Mouse (Mus musculus) forebrain, embryonic 13.5 days (tissue): ENCODE measurements around the gene Gm9913. TPM values are rescaled to one million over a fixed set of nuclear protein-coding genes. Genes with fewer than 3 reads are reported as not detected.

Experiments
- ATAC-seq: fragments of 200-750 bp; cut with Nextera tagmentation; 2 replicates; pipeline ENCODE4 v1.8.0; 2017
- H3K27ac ChIP-seq: fragments of 300-500 bp; sonication (generic); 2 replicates; pipeline ENCODE4 v1.5.1; 2015; ENCODE audit warnings: inconsistent platforms, mild to moderate bottlenecking, moderate library complexity
- H3K27me3 ChIP-seq: fragments of 300-500 bp; sonication (generic); 2 replicates; pipeline ENCODE4 v1.6.1; 2015; ENCODE audit warnings: mild to moderate bottlenecking, inconsistent platforms
- H3K36me3 ChIP-seq: fragments of 300-500 bp; sonication (generic); 2 replicates; pipeline ENCODE4 v1.6.1; 2015; ENCODE audit warnings: mild to moderate bottlenecking, inconsistent platforms; ENCODE audit not compliant: poor library complexity, severe bottlenecking
- H3K4me1 ChIP-seq: fragments of 300-500 bp; sonication (generic); 2 replicates; pipeline ENCODE4 v1.6.1; 2015; ENCODE audit warnings: inconsistent platforms
- H3K4me2 ChIP-seq: fragments of 300-500 bp; sonication (generic); 2 replicates; pipeline ENCODE4 v1.6.1; 2015; ENCODE audit warnings: inconsistent platforms, mild to moderate bottlenecking, moderate library complexity
- H3K4me3 ChIP-seq: fragments of 300-500 bp; sonication (generic); 2 replicates; pipeline ENCODE4 v1.5.1; 2015; ENCODE audit warnings: mild to moderate bottlenecking, inconsistent platforms
- H3K9ac ChIP-seq: fragments of 300-500 bp; sonication (generic); 2 replicates; pipeline ENCODE4 v1.6.1; 2015; ENCODE audit warnings: mild to moderate bottlenecking, inconsistent platforms
- H3K9me3 ChIP-seq: fragments of 300-500 bp; sonication (generic); replicated peaks from 2 replicates; pipeline ENCODE4 v1.6.1; 2016; ENCODE audit warnings: inconsistent platforms
- WGBS: fragments of 180-500 bp; shearing (Covaris S2); methylation state at CpG from one replicate; pipeline ENCODE4 v1.1.7; 2015; 5-methylcytosine and 5-hydroxymethylcytosine counted together
- polyA plus RNA-seq: library from polyadenylated mRNA; unstranded; fragments of >200 nt; fragmentation: Nextera tagmentation; extraction: Ambion mirVana; gene quantifications from 2 replicates; pipeline ENCODE4 v1.2.1, GENCODE M21; 2015

Gene Gm9913
- polyA plus RNA-seq, 1 experiment from 2014 or later: not detected

DNA sequence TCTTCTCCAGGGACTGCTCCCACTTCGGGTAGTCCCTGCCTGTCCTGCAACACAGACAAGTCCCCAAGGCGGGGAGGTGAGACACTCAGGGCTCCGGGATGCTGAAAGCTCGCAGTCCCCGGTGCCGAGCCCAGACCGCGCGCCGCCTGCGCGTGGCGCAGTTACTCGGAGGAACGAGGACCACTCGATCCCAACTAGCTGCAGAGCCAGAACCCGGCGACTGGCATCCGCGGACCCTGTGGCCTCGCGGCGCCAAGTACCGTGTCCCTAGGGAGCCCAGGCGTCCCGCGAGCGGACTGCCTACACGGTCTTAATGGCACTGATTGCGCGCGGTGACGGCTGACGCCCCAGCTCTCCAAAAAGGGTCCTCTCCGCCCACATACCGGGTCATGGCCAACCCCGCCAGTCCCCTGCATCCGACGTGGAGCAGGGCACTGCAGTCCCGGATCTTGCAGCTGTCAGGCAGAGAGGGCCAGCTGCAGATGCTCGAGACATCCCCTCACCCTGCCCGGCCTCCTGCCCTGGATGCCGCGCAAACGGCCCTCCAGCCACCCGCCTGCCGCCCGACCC lies 942 bp downstream of the Gm9913 start:
- Histone ChIP-seq H3K4me2 (peak overlapping the region; percentile 98), H3K9ac (peak overlapping the region; percentile 78), H3K9me3 (no peaks in the 10 kb centered on the region), H3K27me3 (peaks cover 9% of the 10 kb centered on the region; the same call in 1 of the 2 replicates), H3K4me1 (peaks cover 16% of the 10 kb centered on the region), H3K27ac (peak overlapping the region; percentile 75), H3K36me3 (no peaks in the 10 kb centered on the region), H3K4me3 (peak overlapping the region; percentile 70)
- WGBS: under 1% methylated on average over 48 of the region's 48 CpGs
- peak; percentile 84 for ATAC-seq

DNA sequence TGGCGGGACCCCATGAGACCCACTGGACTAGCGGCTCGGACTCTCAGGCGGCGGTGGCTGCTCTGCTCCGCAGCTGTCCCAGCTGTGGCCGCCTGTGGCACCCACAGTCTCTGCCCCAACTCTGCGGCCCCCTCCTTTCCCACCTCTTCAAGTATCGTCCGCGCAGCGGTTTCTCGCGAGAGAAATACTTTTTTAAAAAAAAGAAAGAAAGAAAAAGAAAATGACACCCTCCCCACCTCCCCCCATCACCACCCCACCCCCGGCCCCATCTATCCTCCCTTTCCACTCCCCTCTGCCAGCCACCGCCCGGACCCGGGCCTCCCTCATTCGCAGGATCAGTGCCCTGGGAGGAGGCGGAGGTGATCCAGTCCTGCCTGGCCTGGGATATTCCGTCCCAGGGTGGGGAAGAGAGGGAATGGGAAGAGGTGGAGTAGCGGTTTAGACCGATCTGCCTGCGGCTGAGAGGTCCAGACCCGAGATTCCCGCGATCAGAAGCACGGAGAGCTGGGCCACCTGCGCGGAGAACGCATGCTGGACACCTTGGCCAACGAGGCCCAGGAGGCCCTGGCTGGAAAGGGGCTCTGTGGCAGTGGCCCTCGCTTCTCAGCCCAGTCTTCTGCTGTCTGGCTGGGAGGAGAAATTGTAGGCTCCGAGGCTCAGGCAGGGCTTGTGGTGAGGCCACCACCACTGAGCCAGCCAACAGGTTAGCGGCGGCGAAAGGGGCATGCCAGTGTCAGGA lies 1.6 kb downstream of the Gm9913 start:
- WGBS: 1% methylated on average over 36 of the region's 37 CpGs
- Histone ChIP-seq H3K27ac (peak overlapping the region; percentile 75), H3K4me3 (peak overlapping the region; percentile 70), H3K4me2 (peak overlapping the region; percentile 98), H3K36me3 (no peaks in the 10 kb centered on the region), H3K4me1 (peaks cover 16% of the 10 kb centered on the region), H3K27me3 (peaks cover 9% of the 10 kb centered on the region; the same call in 1 of the 2 replicates), H3K9ac (peak overlapping the region; percentile 78), H3K9me3 (no peaks in the 10 kb centered on the region)
- peak; percentile 87 for ATAC-seq

DNA sequence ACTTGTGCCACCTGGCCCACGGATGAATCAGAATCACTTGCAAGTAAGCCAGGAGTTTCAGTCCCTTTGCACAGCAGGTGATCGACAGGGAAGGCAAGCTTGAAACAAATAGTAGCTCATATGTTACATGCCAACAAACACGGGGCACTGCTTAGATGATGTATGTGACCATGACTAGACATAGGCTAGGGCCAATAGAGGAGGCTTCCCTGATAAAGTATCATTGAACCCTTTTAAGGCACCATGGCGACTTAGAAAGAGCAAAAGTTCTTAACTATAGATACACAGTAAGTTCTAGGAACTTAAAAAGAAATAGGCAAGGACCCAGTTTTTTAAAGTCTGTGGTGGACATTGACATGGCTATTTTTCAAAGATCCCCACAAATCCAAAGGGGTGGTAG lies 3.0 kb downstream of the Gm9913 start, which contains the start of gene Fbn1:
Gene Fbn1, minus strand, starts transcription at position 101 of the 400 bp plus-strand sequence.
- no peak for ATAC-seq
- H3K4me2 ChIP-seq: peak within 1 kb of the TSS; percentile 98
- WGBS: 81% methylated on average over 4 of the region's 4 CpGs
- H3K4me3 ChIP-seq: peak within 1 kb of the TSS; percentile 70
- H3K27me3 ChIP-seq: peaks cover 9% of the 10 kb centered on the region; the same call in 1 of the 2 replicates
- H3K4me1 ChIP-seq: peaks cover 16% of the 10 kb centered on the region
- H3K36me3 ChIP-seq: no peaks in the 10 kb centered on the region
- H3K27ac ChIP-seq: no peak within 1 kb of the TSS
- peak within 1 kb of the TSS; percentile 78 for H3K9ac ChIP-seq
- H3K9me3 ChIP-seq: no peaks in the 10 kb centered on the region

DNA sequence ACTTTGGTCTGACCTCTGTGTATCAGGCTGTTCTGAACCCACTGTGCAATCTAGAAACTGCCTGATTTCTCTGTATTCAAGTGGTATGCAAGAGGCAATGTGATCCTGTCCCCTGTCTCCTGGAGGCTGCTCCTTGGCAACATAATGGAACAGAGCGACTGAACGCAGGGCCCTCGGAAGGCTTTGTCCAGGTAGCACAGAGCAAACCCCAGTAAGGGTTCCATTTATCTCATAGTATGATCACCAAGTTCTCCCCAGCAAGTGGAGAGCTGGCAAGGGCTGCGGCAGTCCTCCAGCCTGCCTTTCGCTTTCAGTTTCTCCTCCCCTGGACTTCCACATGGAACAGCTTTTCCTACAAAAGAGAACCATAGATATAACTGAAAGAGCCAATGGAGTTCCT lies 3.5 kb downstream of the Gm9913 start:
- 95% methylated on average over 5 of the region's 5 CpGs for WGBS
- Histone ChIP-seq H3K4me2 (no peak overlapping the region), H3K9me3 (no peaks in the 10 kb centered on the region), H3K36me3 (no peaks in the 10 kb centered on the region), H3K4me1 (peaks cover 16% of the 10 kb centered on the region), H3K27me3 (peaks cover 9% of the 10 kb centered on the region; the same call in 1 of the 2 replicates), H3K9ac (no peak overlapping the region), H3K4me3 (no peak overlapping the region), H3K27ac (no peak overlapping the region)
- ATAC-seq: no peak

DNA sequence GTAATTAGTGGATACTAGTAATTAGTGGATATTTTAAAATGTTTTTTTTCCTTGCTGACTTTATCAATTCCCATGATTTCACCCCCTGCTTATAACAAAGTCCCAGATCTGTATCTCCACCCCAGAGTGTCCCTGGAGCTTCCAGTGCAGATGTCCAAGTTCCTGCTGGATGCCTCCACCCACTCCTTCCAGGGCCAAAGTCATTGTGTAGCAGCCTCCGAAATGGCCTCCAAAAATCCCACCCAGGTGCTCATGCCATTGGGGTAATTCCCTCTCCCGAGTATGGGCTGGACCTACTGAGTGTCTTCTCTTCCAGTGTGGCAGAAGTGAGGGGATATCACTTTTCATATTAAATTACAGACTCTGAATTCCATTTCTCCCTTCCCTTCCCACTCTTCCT lies 5.9 kb downstream of the Gm9913 start:
- ATAC-seq: no peak
- peaks cover 6% of the 10 kb centered on the region for H3K4me1 ChIP-seq
- WGBS: 81% methylated on average over 2 of the region's 2 CpGs
- no peaks in the 10 kb centered on the region for H3K36me3 ChIP-seq
- no peaks in the 10 kb centered on the region for H3K9me3 ChIP-seq
- no peak overlapping the region for H3K4me3 ChIP-seq
- H3K27me3 ChIP-seq: peaks cover 9% of the 10 kb centered on the region; the same call in 1 of the 2 replicates
- no peak overlapping the region for H3K9ac ChIP-seq
- H3K27ac ChIP-seq: no peak overlapping the region
- H3K4me2 ChIP-seq: no peak overlapping the region

DNA sequence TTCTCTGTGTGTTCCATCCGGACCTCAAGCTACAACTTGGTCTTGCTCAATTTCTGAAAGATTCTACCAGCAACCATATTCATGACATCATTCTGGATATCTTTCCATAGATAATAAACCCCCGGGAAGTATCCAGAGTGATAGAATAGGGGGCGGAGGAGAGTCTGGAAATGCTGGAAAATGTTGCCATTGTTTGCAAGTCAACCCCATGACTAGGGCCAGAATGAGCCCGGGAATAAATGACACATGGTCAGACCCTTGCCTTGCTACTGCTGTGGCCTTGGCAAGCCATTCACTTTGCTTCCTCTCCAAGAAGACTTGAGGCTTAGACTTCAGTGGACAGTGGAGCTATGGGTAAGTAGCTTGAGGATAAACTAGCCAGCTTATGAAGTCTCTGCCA lies 7.0 kb downstream of the Gm9913 start:
- Histone ChIP-seq H3K9ac (no peak overlapping the region), H3K4me1 (peaks cover 2% of the 10 kb centered on the region; the same call in 1 of the 2 replicates), H3K4me3 (no peak overlapping the region), H3K36me3 (no peaks in the 10 kb centered on the region), H3K27ac (no peak overlapping the region), H3K9me3 (no peaks in the 10 kb centered on the region), H3K4me2 (no peak overlapping the region), H3K27me3 (peaks cover 9% of the 10 kb centered on the region; the same call in 1 of the 2 replicates)
- ATAC-seq: no peak
- 82% methylated on average over 4 of the region's 4 CpGs for WGBS

- Histone ChIP-seq H3K4me2 (no peak overlapping the region), H3K4me3 (no peak overlapping the region), H3K9ac (no peak overlapping the region), H3K36me3 (no peaks in the 10 kb centered on the region), H3K27me3 (peaks cover 8% of the 10 kb centered on the region; the same call in 1 of the 2 replicates), H3K9me3 (no peaks in the 10 kb centered on the region), H3K27ac (no peak overlapping the region), H3K4me1 (no peaks in the 10 kb centered on the region)
- WGBS: 81% methylated on average over 4 of the region's 4 CpGs
- ATAC-seq: no peak
These were observed 7.7 kb downstream of the Gm9913 start for GRCm38 (mm10) chr2:125512544-125512943.

GRCm38 (mm10) chr2:125514391-125514790 lies 9.5 kb downstream of the Gm9913 start:
- ATAC-seq: no peak
- Histone ChIP-seq H3K27me3 (no peaks in the 10 kb centered on the region), H3K36me3 (no peaks in the 10 kb centered on the region), H3K4me3 (no peak overlapping the region), H3K9ac (no peak overlapping the region), H3K4me2 (no peak overlapping the region), H3K4me1 (no peaks in the 10 kb centered on the region), H3K9me3 (no peaks in the 10 kb centered on the region), H3K27ac (no peak overlapping the region)
- 72% methylated on average over 3 of the region's 3 CpGs for WGBS

DNA sequence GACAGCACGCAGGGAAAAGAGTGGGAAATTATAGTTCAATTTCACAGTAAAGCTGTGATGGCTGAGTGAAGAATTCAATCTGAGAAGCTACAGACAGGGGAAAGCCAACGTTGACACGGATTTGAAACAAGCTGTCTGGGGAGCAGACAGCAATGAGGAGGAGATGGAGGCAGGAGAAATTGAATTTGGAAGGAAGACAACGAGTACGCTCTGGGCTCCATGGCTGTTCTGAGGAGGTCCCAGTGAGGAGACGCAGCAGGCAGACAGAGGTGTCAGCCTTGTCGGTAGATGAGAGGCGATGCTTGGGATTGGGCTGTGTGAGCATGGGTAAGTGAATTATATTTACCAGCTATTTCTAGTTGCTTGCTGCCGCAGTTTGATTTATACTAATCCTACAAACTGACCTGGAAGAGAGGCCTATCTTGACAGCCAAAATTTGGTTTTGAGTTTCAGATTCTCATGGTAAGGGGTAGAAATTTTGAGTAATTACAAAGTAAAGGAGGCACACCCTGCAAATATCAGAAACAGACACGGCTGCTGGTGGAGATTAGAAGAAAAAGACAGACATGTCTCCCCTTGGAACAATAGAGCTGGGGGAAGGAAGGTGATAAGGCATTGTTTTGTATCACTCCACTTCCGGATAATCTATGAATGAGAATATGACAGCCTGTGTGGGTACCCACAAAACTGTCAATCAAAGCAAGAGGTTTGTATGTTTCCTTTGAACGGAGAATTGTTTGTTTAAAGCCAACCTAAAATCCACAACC lies 10.6 kb downstream of the Gm9913 start:
- no peak overlapping the region for H3K9ac ChIP-seq
- H3K4me2 ChIP-seq: no peak overlapping the region
- H3K36me3 ChIP-seq: no peaks in the 10 kb centered on the region
- H3K4me3 ChIP-seq: no peak overlapping the region
- H3K4me1 ChIP-seq: no peaks in the 10 kb centered on the region
- H3K27ac ChIP-seq: no peak overlapping the region
- no peaks in the 10 kb centered on the region for H3K9me3 ChIP-seq
- ATAC-seq: peak; percentile 21; the same call in 1 of the 2 replicates
- no peaks in the 10 kb centered on the region for H3K27me3 ChIP-seq
- 77% methylated on average over 12 of the region's 12 CpGs for WGBS

- Histone ChIP-seq H3K9me3 (no peaks in the 10 kb centered on the region; the same call in 1 of the 2 replicates), H3K4me2 (no peak overlapping the region), H3K27me3 (no peaks in the 10 kb centered on the region), H3K9ac (no peak overlapping the region), H3K4me1 (no peaks in the 10 kb centered on the region), H3K36me3 (no peaks in the 10 kb centered on the region), H3K4me3 (no peak overlapping the region), H3K27ac (no peak overlapping the region)
- no peak for ATAC-seq
- WGBS: 55% methylated on average over 4 of the region's 4 CpGs
These were observed 11.7 kb downstream of the Gm9913 start for GRCm38 (mm10) chr2:125516594-125516993.

DNA sequence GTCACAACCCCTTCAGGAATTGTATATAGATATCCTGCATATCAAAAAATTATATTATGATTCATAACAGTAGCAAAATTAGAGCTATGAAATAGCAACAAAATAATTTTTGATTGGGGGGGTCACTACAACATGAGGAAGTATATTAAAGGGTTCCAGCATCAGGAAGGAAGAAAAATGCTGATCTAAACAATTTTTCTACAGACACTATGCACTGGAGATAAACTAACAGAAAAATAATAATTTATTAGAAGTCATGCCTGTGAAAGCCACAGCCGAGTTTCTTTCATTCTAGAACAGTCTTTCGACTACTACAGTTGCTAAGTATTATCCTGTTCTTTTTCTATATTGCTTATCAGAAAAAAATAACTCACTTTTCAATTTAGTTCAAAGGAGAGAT lies 20.6 kb downstream of the Gm9913 start:
- no peaks in the 10 kb centered on the region for H3K36me3 ChIP-seq
- H3K9ac ChIP-seq: no peak overlapping the region
- 94% methylated on average over 2 of the region's 2 CpGs for WGBS
- ATAC-seq: no peak
- H3K9me3 ChIP-seq: no peaks in the 10 kb centered on the region; the same call in 1 of the 2 replicates
- no peak overlapping the region for H3K27ac ChIP-seq
- H3K4me3 ChIP-seq: no peak overlapping the region
- H3K27me3 ChIP-seq: no peaks in the 10 kb centered on the region
- H3K4me1 ChIP-seq: no peaks in the 10 kb centered on the region
- no peak overlapping the region for H3K4me2 ChIP-seq

GRCm38 (mm10) chr2:125526566-125526965 lies 21.7 kb downstream of the Gm9913 start:
- Histone ChIP-seq H3K4me1 (no peaks in the 10 kb centered on the region), H3K9me3 (no peaks in the 10 kb centered on the region; the same call in 1 of the 2 replicates), H3K27me3 (no peaks in the 10 kb centered on the region), H3K4me2 (no peak overlapping the region), H3K36me3 (no peaks in the 10 kb centered on the region), H3K27ac (no peak overlapping the region), H3K4me3 (no peak overlapping the region), H3K9ac (no peak overlapping the region)
- 85% methylated on average over 5 of the region's 5 CpGs for WGBS
- ATAC-seq: no peak
